Mouse (Mus musculus) megakaryocyte progenitor cell, adult 5-6 weeks (primary cell): ENCODE results near the gene Sectm1a. TPM values are rescaled to one million over a fixed set of nuclear protein-coding genes. Genes with fewer than 3 reads are reported as not detected.
"Not testable (repeated sequence)": the region's sequence is repeated elsewhere in the genome, so short reads cannot be mapped to it uniquely, and the experiment has no call there.

Experiments used
- ATAC-seq: replicated peaks from 2 replicates; pipeline ENCODE4 v1.8.0; 2016; ENCODE audit warnings: mild to moderate bottlenecking, moderate TSS enrichment, inconsistent platforms; ENCODE audit not compliant: poor library complexity
- total RNA-seq, 2 experiments: library from RNA; stranded (forward) in 1 of 2; stranded (reverse) in 1 of 2; fragments of 157-497, 149-512 nt in 1 of 2; fragments of 200-1000 nt in 1 of 2; gene quantifications; 2 replicates each; pipeline versions ENCODE4 v1.2.3 to v1.2.4; 2015 to 2017

Gene Sectm1a
- total RNA-seq (2015) = not detected in 2 replicates
- not detected in 2 replicates for total RNA-seq (2017)

- ATAC-seq = no peak
These were observed at the start of gene Sectm1a for GRCm38 (mm10) chr11:121081120-121081519. Gene Sectm1a (minus strand): TSS chr11:121081220.

- no peak for ATAC-seq
These were observed 48.6 kb upstream of the Sectm1a start for GRCm38 (mm10) chr11:121129616-121130015.

- ATAC-seq = no peak
These were observed 46.4 kb upstream of the Sectm1a start for GRCm38 (mm10) chr11:121127441-121127840.

- peak; percentile 73; the same call in 1 of the 2 replicates for ATAC-seq
These were observed 45.4 kb upstream of the Sectm1a start for GRCm38 (mm10) chr11:121126395-121126794.

DNA sequence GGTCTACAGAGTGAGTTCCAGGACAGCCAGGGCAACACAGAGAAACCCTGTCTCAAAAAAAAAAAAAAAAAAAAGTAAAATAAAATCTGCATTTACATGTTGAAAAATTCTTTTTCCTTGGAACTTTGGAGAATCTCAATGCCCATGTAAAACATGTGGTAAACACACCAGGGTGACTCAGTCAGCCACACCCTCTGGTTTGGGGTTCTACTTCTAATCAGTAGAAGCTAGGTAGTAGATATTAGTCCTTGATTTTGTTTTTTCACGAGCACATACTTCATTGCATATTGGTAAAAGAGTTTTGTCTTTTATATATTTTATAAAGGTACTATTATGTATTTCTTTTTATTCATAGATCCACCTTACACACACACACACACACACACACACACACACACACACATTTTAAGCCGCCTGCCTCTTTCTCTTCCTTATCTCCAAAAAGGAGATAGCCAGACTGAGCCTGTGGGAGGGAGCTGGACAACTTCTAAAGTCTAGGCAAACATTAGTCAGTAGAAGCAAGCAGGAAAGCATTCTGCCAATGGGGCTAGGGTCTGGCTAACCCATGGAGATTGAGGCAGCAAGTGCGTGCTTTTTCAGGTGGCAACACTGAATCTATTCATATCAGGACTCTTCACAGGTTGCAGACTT, 44.6 kb upstream of the Sectm1a start:
- ATAC-seq = 0 out of 2 replicates have a peak, but pooled peaks have one; percentile 37

DNA sequence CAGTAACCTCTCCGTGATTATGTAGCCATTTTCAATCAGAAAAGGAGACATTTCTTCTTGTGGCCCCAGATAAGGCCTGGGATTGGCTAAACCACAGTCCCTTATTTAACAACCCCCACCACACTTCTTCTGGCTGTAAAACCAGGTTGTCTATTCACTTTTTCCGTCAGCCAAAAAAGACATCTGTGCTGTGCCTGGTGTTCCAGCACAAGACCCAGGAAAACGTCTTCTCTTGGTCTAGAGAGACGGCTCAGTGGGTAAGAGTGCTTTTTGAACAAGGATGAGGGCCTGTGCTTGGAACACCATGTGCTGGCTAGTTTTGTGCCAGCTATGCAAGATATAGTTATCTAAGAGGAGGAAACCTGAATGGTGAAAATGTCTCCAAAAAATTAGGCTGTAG, 42.4 kb upstream of the Sectm1a start:
- ATAC-seq = no peak

DNA sequence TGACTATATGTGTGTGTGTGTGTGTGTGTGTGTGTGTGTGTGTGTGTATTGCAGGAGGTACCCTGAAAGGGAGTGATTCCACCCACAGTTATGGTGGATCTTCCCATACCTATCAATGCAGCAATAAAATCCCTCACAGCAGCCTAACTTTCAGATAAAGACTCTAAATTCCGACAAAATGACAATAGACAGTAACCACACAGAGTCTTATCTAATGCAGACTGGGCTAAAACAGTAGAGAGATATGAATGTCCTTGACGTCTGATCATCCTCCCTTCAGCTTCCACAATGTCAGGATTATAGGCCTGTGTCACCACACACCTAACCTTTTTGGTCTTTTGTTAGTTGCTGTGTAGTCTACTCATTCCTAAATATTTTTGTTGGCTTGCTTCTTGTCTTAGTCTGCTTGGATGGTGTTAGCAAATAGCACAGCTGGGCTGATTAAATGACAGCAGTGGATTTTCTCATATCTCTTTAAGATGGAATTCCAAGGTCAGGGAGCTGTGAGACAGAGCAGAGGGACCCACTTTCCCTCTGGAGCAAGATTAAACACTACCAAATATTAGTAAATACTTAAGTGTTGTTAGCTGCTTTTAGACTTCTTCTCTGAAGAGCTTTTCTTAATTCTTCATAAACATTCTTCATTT, 41.1 kb upstream of the Sectm1a start:
- ATAC-seq = peak; percentile 59

DNA sequence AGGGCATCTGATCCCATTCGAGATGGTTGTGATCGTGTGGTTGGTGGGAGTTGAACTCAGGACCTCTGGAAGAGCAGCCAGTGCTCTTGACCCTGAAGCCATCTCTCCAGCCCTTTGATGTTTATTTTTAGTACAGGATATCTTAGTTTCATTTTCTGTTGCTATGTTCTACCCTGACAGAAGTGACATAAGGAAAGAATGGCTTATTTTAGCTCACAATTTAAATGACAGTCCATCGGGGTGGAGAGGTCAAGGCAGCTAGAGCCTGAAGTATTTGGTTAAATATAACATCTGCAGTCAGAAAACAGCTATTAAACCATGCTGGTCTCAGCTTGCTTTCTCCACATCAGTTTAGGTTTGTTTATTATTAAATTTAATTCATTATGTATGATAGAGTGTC, 40.1 kb upstream of the Sectm1a start:
- ATAC-seq = no peak

GRCm38 (mm10) chr11:121118577-121118976, 37.6 kb upstream of the Sectm1a start, which contains the start of gene Tex19.2:
Gene Tex19.2 (minus strand): TSS chr11:121118677.
- no peak for ATAC-seq

GRCm38 (mm10) chr11:121118106-121118505, 37.1 kb upstream of the Sectm1a start:
- ATAC-seq = no peak

DNA sequence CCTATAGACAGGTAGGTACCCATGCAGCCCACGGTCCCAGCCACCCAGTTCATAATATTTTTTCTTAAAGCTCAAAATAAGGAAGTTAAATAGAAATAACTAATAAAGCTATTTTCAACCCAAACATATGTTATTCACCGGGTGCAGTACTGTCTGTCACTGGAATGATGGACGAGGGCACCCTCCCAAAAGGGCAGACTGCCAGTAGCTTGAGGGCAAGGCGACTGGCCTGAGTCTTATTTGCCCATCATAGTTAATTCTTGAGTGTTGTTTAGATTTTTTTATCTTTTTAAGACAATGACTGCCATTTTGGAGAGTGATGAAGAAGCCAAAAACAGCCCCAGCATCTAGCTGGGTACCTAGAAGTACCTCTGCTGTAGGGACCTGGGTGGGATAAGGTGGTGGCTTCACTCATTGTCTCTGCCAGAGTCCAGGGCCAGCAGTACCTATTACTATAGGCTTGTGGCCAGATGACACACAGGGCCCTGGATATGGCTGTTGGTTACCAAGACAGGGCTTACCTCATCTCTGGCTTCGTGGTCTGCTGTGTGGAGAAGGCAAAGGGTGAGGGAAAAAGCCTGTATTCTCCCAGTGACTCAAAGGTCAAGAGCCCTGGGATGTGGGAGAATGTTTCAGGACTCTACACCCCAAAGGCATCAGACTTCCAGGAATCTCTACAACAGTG, 31.2 kb upstream of the Sectm1a start:
- ATAC-seq = no peak

DNA sequence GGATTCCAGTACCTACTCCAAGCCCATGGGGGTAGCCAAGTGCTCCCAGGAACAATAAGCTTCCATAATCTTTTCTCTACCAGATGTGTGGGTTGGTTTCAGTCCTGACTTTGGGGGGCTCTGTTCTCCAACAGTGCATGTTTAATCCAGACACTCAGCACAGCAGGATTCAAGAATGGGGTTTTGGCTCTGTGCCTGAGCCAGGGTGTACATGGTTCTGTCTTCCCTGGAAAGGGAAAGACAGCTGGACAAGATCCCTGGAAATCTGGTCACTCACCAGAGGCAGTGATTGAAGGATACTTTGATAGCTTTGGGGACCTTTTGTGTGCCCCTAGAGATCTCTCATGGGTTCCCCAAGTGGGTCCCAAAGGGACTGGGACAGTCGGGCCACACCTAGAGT, 30.6 kb upstream of the Sectm1a start:
- no peak for ATAC-seq

- ATAC-seq = no peak
These were observed 30.0 kb upstream of the Sectm1a start for GRCm38 (mm10) chr11:121111051-121111450.

- ATAC-seq = peak; percentile 71
These were observed 29.0 kb upstream of the Sectm1a start for GRCm38 (mm10) chr11:121109986-121110385.

DNA sequence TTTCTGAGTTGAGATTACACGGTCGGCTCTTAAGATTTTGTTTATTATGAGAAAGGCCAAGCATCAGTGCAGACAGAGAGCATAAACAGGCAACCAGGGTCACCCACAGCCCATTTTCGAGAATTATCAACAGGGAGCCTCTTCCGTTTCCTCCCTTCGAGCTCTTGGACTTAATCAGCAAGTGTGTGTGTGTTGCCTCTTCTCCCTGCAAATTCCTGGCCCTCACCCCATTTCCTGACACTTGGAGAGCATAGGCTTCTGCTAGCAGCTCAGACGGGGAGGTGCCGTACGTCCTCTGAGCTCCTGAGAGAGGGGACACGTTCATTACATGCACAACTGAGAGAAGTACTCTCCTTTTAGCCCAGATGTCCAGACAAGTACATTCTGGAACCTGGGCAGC, 27.0 kb upstream of the Sectm1a start:
- no peak for ATAC-seq

DNA sequence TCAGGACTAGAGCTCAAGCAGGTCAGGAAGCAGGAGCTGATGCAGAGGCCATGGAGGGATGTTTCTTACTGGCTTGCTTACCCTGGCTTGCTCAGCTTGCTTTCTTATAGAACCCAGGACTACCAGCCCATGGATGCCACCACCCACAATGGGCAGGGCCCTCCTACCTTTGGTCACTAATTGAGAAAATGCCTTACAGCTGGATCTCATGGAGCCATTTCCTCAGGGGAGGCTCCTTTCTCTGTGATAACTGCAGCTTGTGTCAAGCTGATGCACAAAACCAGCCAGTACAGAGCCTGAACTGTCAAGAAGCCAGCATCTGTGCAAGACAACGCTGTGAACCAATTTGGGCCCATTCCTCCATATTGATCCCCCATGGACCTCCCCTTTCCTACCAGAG, 26.2 kb upstream of the Sectm1a start:
- ATAC-seq = not testable (repeated sequence)

DNA sequence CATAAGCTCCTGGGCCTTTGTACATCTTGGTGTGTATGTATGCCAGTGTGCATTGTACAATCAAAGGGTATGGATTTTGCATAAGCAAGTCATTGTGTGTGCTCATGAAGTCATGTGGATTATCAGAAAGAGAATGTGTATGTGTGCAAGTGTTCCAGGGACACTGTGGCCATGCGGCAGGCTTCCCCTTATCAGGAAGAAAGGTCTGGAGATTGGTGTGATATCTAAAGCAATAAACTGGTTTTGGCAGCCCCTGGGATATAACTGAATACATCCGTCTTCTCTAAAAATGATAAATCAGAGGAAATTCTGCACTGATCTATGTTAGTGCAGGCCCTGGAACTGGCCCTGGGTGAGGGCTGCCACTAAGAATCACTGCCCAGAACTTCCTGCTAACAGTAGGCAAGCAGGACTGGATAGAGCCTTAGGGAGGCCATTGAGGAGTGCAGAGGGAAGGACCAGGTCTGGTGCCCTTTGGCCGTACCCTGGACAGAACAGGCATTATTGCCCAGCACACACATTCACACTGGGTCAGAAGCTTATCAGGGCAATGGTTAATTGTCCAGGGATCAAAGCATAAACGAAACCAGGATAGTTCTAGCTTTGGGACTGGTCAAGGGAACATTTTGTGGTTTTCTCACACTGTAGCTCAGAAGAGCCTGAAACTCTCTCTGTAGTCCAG, 20.2 kb upstream of the Sectm1a start:
- peak; percentile 54 for ATAC-seq

- no peak for ATAC-seq
These were observed 19.7 kb upstream of the Sectm1a start for GRCm38 (mm10) chr11:121100692-121101091.

GRCm38 (mm10) chr11:121099762-121100161, 18.7 kb upstream of the Sectm1a start:
- ATAC-seq = no peak

- ATAC-seq = no peak
These were observed 11.9 kb upstream of the Sectm1a start for GRCm38 (mm10) chr11:121092606-121093585.
